22 mouse cellular contexts compared by ENCODE assay signal in the genomic region with DNA sequence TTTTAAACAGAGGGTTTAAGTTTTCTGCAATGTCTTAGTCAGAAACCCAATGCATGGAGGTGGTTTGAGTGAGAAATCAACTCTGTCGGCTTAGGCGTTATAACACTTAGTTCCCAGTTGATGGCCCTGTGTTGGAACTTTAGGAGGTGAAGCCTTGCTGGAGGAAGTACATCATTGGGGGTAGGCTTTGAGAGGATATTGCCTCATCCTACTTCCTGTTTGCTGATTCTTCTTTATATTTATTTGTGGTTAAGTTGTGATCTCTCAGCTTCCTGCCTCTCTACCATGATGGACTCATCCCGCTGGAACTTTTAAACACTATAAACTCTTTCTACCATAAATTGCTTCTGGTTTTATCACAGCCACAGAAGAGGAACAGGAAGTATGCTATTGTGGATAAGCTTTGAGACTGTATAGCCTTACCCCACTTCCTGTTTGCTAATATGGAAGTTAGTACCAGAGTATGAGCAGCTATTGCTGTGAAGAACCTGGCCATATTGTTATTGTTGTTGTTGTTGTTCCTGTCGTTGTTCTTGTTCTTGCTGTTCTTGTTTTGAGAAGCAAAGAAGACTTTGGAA. TPM values are rescaled to one million over a fixed set of nuclear protein-coding genes. Genes with fewer than 3 reads are reported as not detected.
DNase-seq lines count a peak whose midpoint lies in the region; ATAC-seq lines count a peak whose summit lies in the region.
"Had no signal": no experiment of that assay in that cellular context is flagged by ENCODE, and none has a peak within 500 bp of the region (broad histone marks: within the 10 kb centered on the region; RNA-seq: fewer than 3 reads in every experiment).

No protein-coding gene starts in this region.

- H3K4me3 ChIP-seq in heart, embryonic 10.5 days: no peak overlapping the region
- no peak overlapping the region for H3K4me3 ChIP-seq in macrophage (ENCODE audit: inconsistent target)
- no peak overlapping the region for H3K4me3 ChIP-seq in forebrain, embryonic 10.5 days
- H3K4me3 ChIP-seq: embryonic facial prominence, embryonic 12.5 days; forebrain, embryonic 13.5 days; hindbrain, embryonic 12.5 days; intestine, embryonic 15.5 days had no signal

- 0 out of 2 replicates have a peak, but pooled peaks cover 9% of the 10 kb centered on the region for H3K27me3 ChIP-seq in heart, embryonic 10.5 days (ENCODE audit: insufficient read depth, poor library complexity, severe bottlenecking)
- peaks cover 7% of the 10 kb centered on the region for H3K27me3 ChIP-seq in forebrain, embryonic 10.5 days (ENCODE audit: poor library complexity, severe bottlenecking)
- H3K27me3 ChIP-seq: embryonic facial prominence, embryonic 12.5 days; intestine, embryonic 15.5 days; Patski had no signal

- peak; percentile 34 for DNase-seq in heart, adult 11 months
- no peak for DNase-seq in heart, embryonic 10.5 days (ENCODE audit: low spot score)
- DNase-seq in forebrain, embryonic 10.5 days (ENCODE audit: extremely low spot score, low spot score): no peak
- DNase-seq: adrenal gland, postnatal 25 days; cerebellum, adult 2 months; cerebellum, postnatal 14 days; forebrain, postnatal 0 days; gastrocnemius, postnatal 14 days; heart, postnatal 10 days; kidney, adult 18-20 months had no signal

- H3K79me2 ChIP-seq in macrophage (ENCODE audit: inconsistent target): no peaks in the 10 kb centered on the region

- no peaks in the 10 kb centered on the region for H3K9me3 ChIP-seq in heart, embryonic 10.5 days
- H3K9me3 ChIP-seq in forebrain, embryonic 10.5 days: no peaks in the 10 kb centered on the region
- H3K9me3 ChIP-seq: embryonic facial prominence, embryonic 12.5 days; forebrain, embryonic 13.5 days; hindbrain, embryonic 12.5 days; intestine, embryonic 15.5 days had no signal

- H3K4me1 ChIP-seq in heart, embryonic 10.5 days: no peaks in the 10 kb centered on the region
- no peaks in the 10 kb centered on the region for H3K4me1 ChIP-seq in forebrain, embryonic 10.5 days
- H3K4me1 ChIP-seq: embryonic facial prominence, embryonic 12.5 days; forebrain, embryonic 13.5 days; hindbrain, embryonic 12.5 days; intestine, embryonic 15.5 days had no signal

- peak; percentile 74 for ATAC-seq in common myeloid progenitor, adult 5-6 weeks (replicated peaks; ENCODE audit: low read depth, poor library complexity, severe bottlenecking)
- ATAC-seq in neutrophil, adult 5-6 weeks (ENCODE audit: extremely low read depth, insufficient number of reproducible peaks, low FRiP score, poor library complexity, severe bottlenecking): peak; percentile 81
- ATAC-seq in inflammation-experienced regulatory T-cells, adult 6 months: no peak
- ATAC-seq in erythroblast, adult 5-6 weeks (replicated peaks; ENCODE audit: low FRiP score, poor library complexity, severe bottlenecking): no peak
- ATAC-seq: activated CD4-positive, CD25-positive, alpha-beta regulatory T cell, adult 4 months; forebrain, embryonic 13.5 days; forebrain, postnatal 0 days; hindbrain, embryonic 16.5 days; intestine, embryonic 15.5 days; Patski had no signal

- H3K36me3 ChIP-seq in heart, embryonic 10.5 days: no peaks in the 10 kb centered on the region
- no peaks in the 10 kb centered on the region for H3K36me3 ChIP-seq in macrophage (ENCODE audit: inconsistent target)
- H3K36me3 ChIP-seq in forebrain, embryonic 10.5 days (replicated peaks): no peaks in the 10 kb centered on the region
- H3K36me3 ChIP-seq: embryonic facial prominence, embryonic 12.5 days; hindbrain, embryonic 12.5 days; intestine, embryonic 15.5 days had no signal

- no peak overlapping the region for H3K27ac ChIP-seq in heart, embryonic 10.5 days
- 0 out of 2 replicates have a peak overlapping the region, but pooled peaks have one; percentile 5 for H3K27ac ChIP-seq in macrophage
- no peak overlapping the region for H3K27ac ChIP-seq in forebrain, embryonic 10.5 days
- H3K27ac ChIP-seq: embryonic facial prominence, embryonic 12.5 days; forebrain, embryonic 13.5 days; hindbrain, embryonic 12.5 days; intestine, embryonic 15.5 days had no signal

- 83% methylated on average over 4 of the region's 4 CpGs for WGBS in heart, embryonic 10.5 days
- WGBS in macrophage (ENCODE audit: missing documents): 58% methylated on average over 4 of the region's 4 CpGs
- 94% methylated on average over 4 of the region's 4 CpGs for WGBS in forebrain, embryonic 10.5 days

RNA-seq across cellular contexts. Expression of a gene that starts 6.3 kb away (rescaled TPM):
- 3.6 and 3.7 TPM in 2 replicates for polyA plus RNA-seq in heart, embryonic 10.5 days (2016; fragmentation: Nextera tagmentation; extraction: Ambion mirVana)
- 3.9 and 9.3 TPM in 2 replicates for total RNA-seq in common myeloid progenitor, adult 5-6 weeks (2017)
- total RNA-seq in macrophage (2018; cell fraction: chromatin; rRNA removed): 1 to 10 TPM in 5 of 26 experiments, under 1 TPM in 17, not detected in 4; 0.15 to 3.2 (median 0.49) TPM
- under 1 TPM; 0.09 to 0.65 (median 0.26) TPM for total RNA-seq in macrophage (2018; cell fraction: cytosol; rRNA removed)
- under 1 TPM in 23 of 26 experiments, not detected in 3; 0.08 to 0.97 (median 0.30) TPM for total RNA-seq in macrophage (2018; cell fraction: nucleus; rRNA removed)
- 0.12 to 0.38 TPM (median 0.22 TPM) in 3 replicates for polyA plus RNA-seq in macrophage (2018)
- total RNA-seq in neutrophil, adult 5-6 weeks (2017): 14.5 and 16.3 TPM in 2 replicates
- polyA plus RNA-seq in inflammation-experienced regulatory T-cells, adult 6 months (2017; shearing (Covaris generic)): not detected
- 0.38 and 0.63 TPM in 2 replicates for total RNA-seq in erythroblast, adult 5-6 weeks (2015; ENCODE audit: low replicate concordance)
- 0.85 and 1.1 TPM in 2 replicates for total RNA-seq in erythroblast, adult 5-6 weeks (2017; ENCODE audit: low replicate concordance)
- 3.8 and 5.1 TPM in 2 replicates for polyA plus RNA-seq in forebrain, embryonic 10.5 days (2016; fragmentation: Nextera tagmentation; extraction: Ambion mirVana)

RNA-seq across cellular contexts. Expression of a gene that starts 48.3 kb away (rescaled TPM):
- 8.3 and 10.2 TPM in 2 replicates for polyA plus RNA-seq in heart, embryonic 10.5 days (2016; fragmentation: Nextera tagmentation; extraction: Ambion mirVana)
- total RNA-seq in common myeloid progenitor, adult 5-6 weeks (2017): 11.9 and 12.8 TPM in 2 replicates
- 10 to 100 TPM in 10 of 26 experiments, 1 to 10 TPM in 16; 1.3 to 20.3 (median 7.3) TPM for total RNA-seq in macrophage (2018; cell fraction: chromatin; rRNA removed)
- total RNA-seq in macrophage (2018; cell fraction: cytosol; rRNA removed): 1 to 10 TPM in 20 of 26 experiments, under 1 TPM in 6; 0.33 to 2.3 (median 1.5) TPM
- total RNA-seq in macrophage (2018; cell fraction: nucleus; rRNA removed): 10 to 100 TPM in 2 of 26 experiments, 1 to 10 TPM in 24; 1.0 to 19.8 (median 4.3) TPM
- 1.0 to 3.2 TPM (median 1.2 TPM) in 3 replicates for polyA plus RNA-seq in macrophage (2018)
- total RNA-seq in neutrophil, adult 5-6 weeks (2017): 2.6 and 3.0 TPM in 2 replicates
- 1 to 10 TPM; 3.4 to 4.9 (median 4.4) TPM for polyA plus RNA-seq in inflammation-experienced regulatory T-cells, adult 6 months (2017; shearing (Covaris generic))
- total RNA-seq in erythroblast, adult 5-6 weeks (2015; ENCODE audit: low replicate concordance): 2.1 and 3.1 TPM in 2 replicates
- 1.4 and 2.0 TPM in 2 replicates for total RNA-seq in erythroblast, adult 5-6 weeks (2017; ENCODE audit: low replicate concordance)
- polyA plus RNA-seq in forebrain, embryonic 10.5 days (2016; fragmentation: Nextera tagmentation; extraction: Ambion mirVana): 11.5 and 12.2 TPM in 2 replicates

Comparison
In these comparisons a context has a peak if more than half of its experiments do, and no peak if none do; other contexts are left out.
1. ATAC-seq: peak in common myeloid progenitor, adult 5-6 weeks (single experiment) and neutrophil, adult 5-6 weeks (single experiment); none in inflammation-experienced regulatory T-cells, adult 6 months (single experiment) and erythroblast, adult 5-6 weeks (single experiment).